31 mouse cellular contexts compared by ENCODE assay signal in the genomic region with DNA sequence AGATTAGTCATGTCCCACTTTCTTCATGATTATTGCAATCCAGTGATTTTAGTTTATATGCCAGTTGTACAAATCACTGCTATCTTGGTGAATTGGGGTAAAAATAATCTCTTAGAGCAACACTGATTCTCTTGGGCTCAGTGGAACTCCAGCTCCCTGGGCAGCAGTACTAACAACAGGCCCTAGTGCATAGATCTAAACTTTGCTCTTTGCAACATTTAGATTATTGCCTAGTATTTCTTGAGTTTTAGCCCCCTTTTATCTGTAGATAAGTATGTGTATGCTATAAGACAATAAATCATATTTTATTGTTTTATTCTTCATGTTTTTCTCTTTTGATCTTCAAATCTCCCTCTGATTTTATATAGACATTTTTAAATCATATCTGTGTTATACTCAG.
"Had no signal": no experiment of that assay in that cellular context is flagged by ENCODE, and none has a peak within 500 bp of the region (broad histone marks: within the 10 kb centered on the region; RNA-seq: fewer than 3 reads in every experiment).

No protein-coding gene starts in this region.

- H3K36me3 ChIP-seq: limb, embryonic 10.5 days; limb, embryonic 12.5 days; limb, embryonic 13.5 days; limb, embryonic 15.5 days; liver, embryonic 12.5 days; liver, embryonic 13.5 days; liver, embryonic 15.5 days; lung, embryonic 15.5 days; midbrain, embryonic 10.5 days; midbrain, embryonic 12.5 days; midbrain, embryonic 13.5 days; midbrain, embryonic 15.5 days had no signal

- ATAC-seq: liver, embryonic 12.5 days; liver, postnatal 0 days; lung, postnatal 0 days; midbrain, embryonic 13.5 days; midbrain, embryonic 15.5 days; midbrain, embryonic 16.5 days had no signal

- H3K27ac ChIP-seq: limb, embryonic 10.5 days; limb, embryonic 12.5 days; limb, embryonic 13.5 days; limb, embryonic 15.5 days; liver, embryonic 12.5 days; liver, embryonic 13.5 days; liver, embryonic 14.5 days; liver, embryonic 15.5 days; lung, embryonic 15.5 days; macrophage; midbrain, embryonic 10.5 days; midbrain, embryonic 12.5 days; midbrain, embryonic 13.5 days; midbrain, embryonic 15.5 days had no signal

- H3K4me1 ChIP-seq: limb, embryonic 10.5 days; limb, embryonic 12.5 days; limb, embryonic 13.5 days; limb, embryonic 15.5 days; liver, embryonic 12.5 days; liver, embryonic 13.5 days; liver, embryonic 15.5 days; lung, embryonic 15.5 days; megakaryocyte, embryonic 14.5 days; midbrain, embryonic 10.5 days; midbrain, embryonic 12.5 days; midbrain, embryonic 13.5 days; midbrain, embryonic 15.5 days had no signal

- H3K4me2 ChIP-seq: limb, embryonic 12.5 days; limb, embryonic 13.5 days; limb, embryonic 15.5 days; liver, embryonic 11.5 days; liver, embryonic 12.5 days; liver, embryonic 13.5 days; liver, embryonic 15.5 days; lung, embryonic 14.5 days; lung, embryonic 15.5 days; midbrain, embryonic 11.5 days; midbrain, embryonic 12.5 days; midbrain, embryonic 13.5 days; midbrain, embryonic 15.5 days had no signal

- H3K9me3 ChIP-seq: limb, embryonic 10.5 days; limb, embryonic 12.5 days; limb, embryonic 13.5 days; limb, embryonic 15.5 days; liver, embryonic 12.5 days; liver, embryonic 13.5 days; liver, embryonic 15.5 days; lung, embryonic 15.5 days; megakaryocyte, embryonic 14.5 days; midbrain, embryonic 10.5 days; midbrain, embryonic 12.5 days; midbrain, embryonic 13.5 days; midbrain, embryonic 15.5 days had no signal

- DNase-seq: left cerebral cortex, postnatal 4 days; liver; liver, embryonic 13.5 days; liver, postnatal 0 days; lung, adult 18-20 months; lung, adult 2 months; lung, embryonic 14.5 days; lung, postnatal 10 days; lung, postnatal 14 days; lung, postnatal 36 days; lung, postnatal 4 days; midbrain, embryonic 14.5 days had no signal

- H3K27me3 ChIP-seq: limb, embryonic 12.5 days; limb, embryonic 13.5 days; limb, embryonic 15.5 days; liver, embryonic 12.5 days; liver, embryonic 13.5 days; liver, embryonic 15.5 days; lung, embryonic 15.5 days; megakaryocyte, embryonic 14.5 days; midbrain, embryonic 12.5 days; midbrain, embryonic 13.5 days; midbrain, embryonic 15.5 days had no signal

- H3K4me3 ChIP-seq: limb, embryonic 10.5 days; limb, embryonic 12.5 days; limb, embryonic 13.5 days; limb, embryonic 15.5 days; liver, embryonic 12.5 days; liver, embryonic 13.5 days; liver, embryonic 15.5 days; lung, embryonic 15.5 days; megakaryocyte, embryonic 14.5 days; midbrain, embryonic 10.5 days; midbrain, embryonic 12.5 days; midbrain, embryonic 13.5 days; midbrain, embryonic 15.5 days; myocyte had no signal

- H3K9ac ChIP-seq: limb, embryonic 12.5 days; limb, embryonic 13.5 days; limb, embryonic 15.5 days; liver, embryonic 12.5 days; liver, embryonic 13.5 days; liver, embryonic 14.5 days; liver, embryonic 15.5 days; liver, postnatal 0 days; lung, embryonic 14.5 days; lung, embryonic 15.5 days; midbrain, embryonic 12.5 days; midbrain, embryonic 13.5 days; midbrain, embryonic 15.5 days had no signal
